Mouse (Mus musculus) ES-Bruce4 (cell line): Measurements from ENCODE around the gene Adamtsl5.

Experiments
- CTCF ChIP-seq: IDR thresholded peaks from one replicate; pipeline ENCODE4 v1.8.1; 2011; ENCODE audit warnings: low read depth, low read length
- EP300 ChIP-seq: IDR thresholded peaks from 2 replicates; pipeline ENCODE4 v1.6.1; 2011; ENCODE audit warnings: low read depth, low read length; ENCODE audit not compliant: insufficient read depth
- POLR2A ChIP-seq: IDR thresholded peaks from one replicate; pipeline ENCODE4 v1.8.1; 2011; ENCODE audit warnings: low read length; ENCODE audit not compliant: insufficient read depth

DNA sequence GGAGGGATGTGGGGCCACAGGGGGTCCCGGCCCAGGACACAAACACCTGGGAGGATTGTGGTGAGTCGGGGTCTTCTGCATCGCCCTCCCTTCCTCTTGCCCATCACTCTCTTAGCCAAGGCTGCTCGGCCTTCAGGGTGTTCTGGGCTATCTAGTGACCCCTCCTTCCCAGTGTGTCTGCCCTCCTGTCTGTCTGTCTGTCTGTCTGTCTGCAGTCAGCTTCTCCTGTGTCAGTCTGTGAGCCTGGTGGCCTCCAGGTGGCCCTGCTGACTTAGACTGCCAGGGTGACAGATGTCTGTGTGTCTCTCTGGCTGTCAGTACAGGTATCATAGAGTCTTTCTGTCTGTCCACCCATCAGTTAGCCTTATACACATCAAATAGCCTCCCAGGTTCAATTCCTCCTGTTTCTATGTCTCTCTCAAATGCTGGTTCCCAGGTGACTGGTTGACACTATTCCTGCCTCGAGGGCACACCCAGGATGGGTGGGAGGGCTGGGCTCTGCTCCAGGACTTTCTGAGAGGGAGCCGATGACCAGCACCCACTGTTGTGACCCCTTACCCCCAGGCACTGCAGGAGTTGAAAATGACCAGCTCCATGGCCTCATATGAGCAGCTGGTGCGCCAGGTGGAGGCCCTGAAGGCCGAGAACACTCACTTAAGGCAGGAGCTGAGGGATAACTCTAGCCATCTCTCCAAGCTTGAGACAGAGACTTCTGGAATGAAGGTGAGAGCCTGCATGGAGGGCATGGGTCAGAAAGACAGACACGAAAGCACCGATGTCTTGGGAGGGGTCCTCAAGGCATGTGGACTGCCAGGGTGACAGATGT is 46.7 kb downstream of the Adamtsl5 start:
- TF ChIP-seq EP300 (no peak), CTCF (no peak), POLR2A (no peak)
